Comparison of ENCODE assay signal across 21 mouse cellular contexts in the genomic region with DNA sequence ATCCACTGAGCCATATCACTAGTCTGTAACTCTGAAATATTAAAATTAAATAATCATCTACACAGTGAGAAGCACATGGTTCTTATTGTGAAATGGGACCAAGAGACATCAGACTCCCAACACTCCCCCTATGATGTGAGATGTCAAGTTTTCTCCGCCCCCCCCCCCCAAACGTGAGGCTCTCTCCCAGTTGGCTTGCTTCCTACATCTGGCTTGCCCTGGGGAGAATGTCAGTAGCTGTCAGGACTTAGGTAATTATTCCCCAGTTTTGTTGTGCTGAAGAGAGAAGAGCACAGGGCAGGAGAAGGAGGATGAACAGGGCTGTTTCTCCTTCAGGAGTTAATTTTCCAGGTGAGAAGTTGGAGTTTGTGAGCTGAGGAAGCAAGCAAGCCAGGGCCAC. TPM values are rescaled to one million over a fixed set of nuclear protein-coding genes. Genes with fewer than 3 reads are reported as not detected.
"Had no signal": no experiment of that assay in that cellular context is flagged by ENCODE, and none has a peak within 500 bp of the region (broad histone marks: within the 10 kb centered on the region; RNA-seq: fewer than 3 reads in every experiment).

No protein-coding gene starts in this region.

- H3K4me2 ChIP-seq: liver, embryonic 13.5 days; midbrain, embryonic 11.5 days; neural tube, embryonic 12.5 days had no signal

- H3K4me1 ChIP-seq: liver, embryonic 13.5 days; neural tube, embryonic 12.5 days had no signal

- H3K9me3 ChIP-seq: liver, embryonic 13.5 days; neural tube, embryonic 12.5 days had no signal

- H3K36me3 ChIP-seq: liver, embryonic 13.5 days; neural tube, embryonic 12.5 days had no signal

- H3K9ac ChIP-seq: liver, embryonic 13.5 days; neural tube, embryonic 12.5 days had no signal

- DNase-seq: kidney, adult 11 months; kidney, postnatal 14 days; kidney, postnatal 4 days; liver; liver, embryonic 13.5 days; lung, adult 2 months; lung, postnatal 14 days; lung, postnatal 4 days; midbrain, embryonic 14.5 days; right cerebral cortex, adult 18-20 months; right cerebral cortex, postnatal 14 days; right cerebral cortex, postnatal 4 days; thymus, adult 2 months; thymus, postnatal 14 days; thymus, postnatal 4 days had no signal

- H3K4me3 ChIP-seq: liver, embryonic 13.5 days; neural tube, embryonic 12.5 days had no signal

- H3K27ac ChIP-seq: liver, embryonic 13.5 days; neural tube, embryonic 12.5 days; stomach, postnatal 0 days had no signal

- H3K27me3 ChIP-seq: liver, embryonic 13.5 days; neural tube, embryonic 12.5 days had no signal

RNA-seq across cellular contexts. Expression of gene Tm4sf1, which starts 1.1 kb away (rescaled TPM):
- total RNA-seq: megakaryocyte progenitor cell, adult 5-6 weeks; megakaryocyte-erythroid progenitor cell, adult 5-6 weeks; neutrophil, adult 5-6 weeks had no signal
